Comparison of ENCODE assay signal across 9 mouse cellular contexts in the genomic region with DNA sequence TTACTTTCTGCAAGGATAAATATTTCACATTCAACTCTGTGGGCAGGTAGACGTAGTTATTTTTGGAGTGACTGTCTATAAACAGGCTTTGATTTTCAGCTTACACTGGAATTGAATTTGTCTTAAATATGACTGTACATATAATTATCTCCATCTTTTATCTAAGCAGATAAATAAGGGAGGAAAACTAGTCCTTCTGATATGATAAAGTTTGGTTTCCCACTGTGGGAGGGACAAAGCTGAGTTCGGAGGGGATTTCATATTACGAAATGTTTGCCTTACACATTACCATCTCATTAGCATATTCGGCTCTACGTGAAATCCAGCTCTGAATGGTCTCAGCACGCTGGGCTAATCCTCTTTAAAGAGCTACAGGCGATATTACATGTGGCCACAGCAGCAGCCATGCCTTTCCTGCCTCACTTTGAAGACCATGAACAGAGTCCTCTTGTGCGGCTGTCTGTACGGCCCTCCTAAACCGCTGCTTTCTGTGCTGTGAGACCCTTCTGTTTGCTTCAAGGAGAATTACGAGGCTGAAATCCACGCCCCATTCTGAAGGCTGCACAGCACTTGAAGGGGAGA. TPM values are rescaled to one million over a fixed set of nuclear protein-coding genes. Genes with fewer than 3 reads are reported as not detected.
DNase-seq lines count a peak whose midpoint lies in the region; ATAC-seq and TF ChIP-seq lines count a peak whose summit lies in the region.
"Had no signal": no experiment of that assay in that cellular context is flagged by ENCODE, and none has a peak within 500 bp of the region (broad histone marks: within the 10 kb centered on the region; RNA-seq: fewer than 3 reads in every experiment).

No protein-coding gene starts in this region.

- TF ChIP-seq CTCF in lung, embryonic 14.5 days (IDR thresholded peaks at IDR 0.05; ENCODE audit: low read depth): no peak
- TF ChIP-seq CTCF in lung, adult 2 months (IDR thresholded peaks at IDR 0.05; ENCODE audit: insufficient read depth, low read length): no peak

- H3K4me1 ChIP-seq in lung, embryonic 14.5 days (ENCODE audit: insufficient read depth): no peaks in the 10 kb centered on the region
- no peaks in the 10 kb centered on the region for H3K4me1 ChIP-seq in lung, adult 2 months (ENCODE audit: control insufficient read depth, insufficient read depth, low read length)
- peaks cover 56% of the 10 kb centered on the region for H3K4me1 ChIP-seq in forebrain, embryonic 12.5 days
- no peaks in the 10 kb centered on the region for H3K4me1 ChIP-seq in limb, embryonic 14.5 days (ENCODE audit: control insufficient read depth, insufficient read depth, low read length)

- peaks cover 9% of the 10 kb centered on the region; the same call in 1 of the 2 replicates for H3K27me3 ChIP-seq in lung, embryonic 14.5 days (ENCODE audit: insufficient read depth, low read length)
- H3K27me3 ChIP-seq in forebrain, embryonic 12.5 days: peaks cover 68% of the 10 kb centered on the region
- peaks cover 38% of the 10 kb centered on the region for H3K27me3 ChIP-seq in limb, embryonic 14.5 days (ENCODE audit: control insufficient read depth, insufficient read depth, low read length)

- H3K36me3 ChIP-seq in lung, embryonic 14.5 days (ENCODE audit: insufficient read depth): no peaks in the 10 kb centered on the region
- no peaks in the 10 kb centered on the region for H3K36me3 ChIP-seq in forebrain, embryonic 12.5 days (replicated peaks)
- H3K36me3 ChIP-seq in limb, embryonic 14.5 days (ENCODE audit: control insufficient read depth, insufficient read depth, low read length): no peaks in the 10 kb centered on the region
- H3K36me3 ChIP-seq: G1E had no signal

- ATAC-seq in lung, embryonic 14.5 days (ENCODE audit: insufficient read depth): no peak
- ATAC-seq in forebrain, embryonic 12.5 days (ENCODE audit: low FRiP score): peak; percentile 81
- peak; percentile 50; the same call in 1 of the 2 replicates for ATAC-seq in limb, embryonic 14.5 days (ENCODE audit: low FRiP score, low read depth)

- 15% methylated on average over 12 of the region's 12 CpGs for WGBS in lung, embryonic 14.5 days
- WGBS in lung, adult 2 months: 33% methylated on average over 12 of the region's 12 CpGs
- under 1% methylated on average over 12 of the region's 12 CpGs for WGBS in forebrain, embryonic 12.5 days
- WGBS in limb, embryonic 14.5 days: 12% methylated on average over 12 of the region's 12 CpGs

- peak; percentile 23 for DNase-seq in lung, embryonic 14.5 days
- DNase-seq in lung, adult 2 months: no peak
- DNase-seq in limb, embryonic 14.5 days (ENCODE audit: low spot score): no peak
- peak; percentile 77 for DNase-seq in retina, postnatal 1 day
- DNase-seq in testis, postnatal 10 days (ENCODE audit: low spot score): no peak
- DNase-seq in thymus, postnatal 25 days: no peak
- DNase-seq: adrenal gland, postnatal 14 days had no signal

- no peak overlapping the region for H3K4me3 ChIP-seq in lung, embryonic 14.5 days (ENCODE audit: low read depth, low read length)
- H3K4me3 ChIP-seq in lung, adult 2 months (replicated peaks; ENCODE audit: extremely low read depth, low read depth, low read length): no peak overlapping the region
- no peak overlapping the region; the same call in 1 of the 2 replicates for H3K4me3 ChIP-seq in forebrain, embryonic 12.5 days (replicated peaks)
- no peak overlapping the region; the same call in 1 of the 2 replicates for H3K4me3 ChIP-seq in limb, embryonic 14.5 days (replicated peaks; ENCODE audit: low read length)

- H3K9ac ChIP-seq in lung, embryonic 14.5 days: no peak overlapping the region
- H3K9ac ChIP-seq in forebrain, embryonic 12.5 days: no peak overlapping the region
- H3K9ac ChIP-seq in limb, embryonic 14.5 days (ENCODE audit: low read depth, low read length, severe bottlenecking): no peak overlapping the region

- TF ChIP-seq POLR2A in lung, adult 2 months (IDR thresholded peaks at IDR 0.05; ENCODE audit: borderline replicate concordance, extremely low read depth, low read depth, low read length): no peak
- no peak for TF ChIP-seq POLR2A in limb, embryonic 14.5 days (IDR thresholded peaks at IDR 0.05; ENCODE audit: borderline replicate concordance, extremely low read depth, insufficient read depth, insufficient read length)

- no peaks in the 10 kb centered on the region for H3K9me3 ChIP-seq in lung, embryonic 14.5 days (ENCODE audit: low read depth, low read length)
- no peaks in the 10 kb centered on the region for H3K9me3 ChIP-seq in forebrain, embryonic 12.5 days
- no peaks in the 10 kb centered on the region for H3K9me3 ChIP-seq in limb, embryonic 14.5 days (ENCODE audit: control insufficient read depth, low read length)
- H3K9me3 ChIP-seq: G1E had no signal

- no peak overlapping the region for H3K27ac ChIP-seq in lung, embryonic 14.5 days (ENCODE audit: low read depth)
- peak overlapping the region; percentile 92 for H3K27ac ChIP-seq in forebrain, embryonic 12.5 days
- H3K27ac ChIP-seq in limb, embryonic 14.5 days (replicated peaks; ENCODE audit: low read depth, low read length): no peak overlapping the region

- H3K4me2 ChIP-seq in lung, embryonic 14.5 days: no peak overlapping the region; the same call in 1 of the 2 replicates
- H3K4me2 ChIP-seq in forebrain, embryonic 12.5 days: peak overlapping the region; percentile 51
- H3K4me2 ChIP-seq in limb, embryonic 14.5 days (replicated peaks; ENCODE audit: low read depth, low read length, severe bottlenecking): 0 out of 2 replicates have a peak overlapping the region, but pooled peaks have one; percentile 5

RNA-seq across cellular contexts. Expression of a gene that starts 30.3 kb away (rescaled TPM):
- polyA plus RNA-seq in lung, embryonic 14.5 days (2014; fragmentation: Nextera tagmentation; extraction: Ambion mirVana): 1.3 and 1.5 TPM in 2 replicates
- polyA plus RNA-seq in lung, adult 2 months (2012; rRNA removed): 2.1 and 3.2 TPM in 2 replicates
- 1.6 and 2.2 TPM in 2 replicates for polyA plus RNA-seq in forebrain, embryonic 12.5 days (2016; fragmentation: Nextera tagmentation; extraction: Ambion mirVana)
- polyA plus RNA-seq in limb, embryonic 14.5 days (2012; rRNA removed): 2.3 and 3.0 TPM in 2 replicates
- polyA plus RNA-seq in limb, embryonic 14.5 days (2014; fragmentation: Nextera tagmentation; extraction: Ambion mirVana): 0.86 and 1.5 TPM in 2 replicates

RNA-seq across cellular contexts. Expression of a gene that starts 39.5 kb away (rescaled TPM):
- 4.3 and 6.1 TPM in 2 replicates for polyA plus RNA-seq in lung, embryonic 14.5 days (2014; fragmentation: Nextera tagmentation; extraction: Ambion mirVana)
- polyA plus RNA-seq in lung, adult 2 months (2012; rRNA removed): 3.2 and 3.5 TPM in 2 replicates
- 3.8 and 4.2 TPM in 2 replicates for polyA plus RNA-seq in forebrain, embryonic 12.5 days (2016; fragmentation: Nextera tagmentation; extraction: Ambion mirVana)
- polyA plus RNA-seq in limb, embryonic 14.5 days (2012; rRNA removed): 1.8 and 2.2 TPM in 2 replicates
- polyA plus RNA-seq in limb, embryonic 14.5 days (2014; fragmentation: Nextera tagmentation; extraction: Ambion mirVana): 3.7 and 3.8 TPM in 2 replicates

Comparison
In these comparisons a context has a peak if more than half of its experiments do, and no peak if none do; other contexts are left out.
1. DNase-seq: peak in lung, embryonic 14.5 days (single experiment) and retina, postnatal 1 day (single experiment); none in lung, adult 2 months (single experiment), limb, embryonic 14.5 days (single experiment), testis, postnatal 10 days (single experiment) and thymus, postnatal 25 days (single experiment).